Mouse (Mus musculus): ENCODE measurements around the gene Ankle1. TPM values are rescaled to one million over a fixed set of nuclear protein-coding genes. Genes with fewer than 3 reads are reported as not detected.
A peak's percentile ranks its signal among the peaks of the same experiment; 100 is the strongest.

The Ankle1 gene
- polyA plus RNA-seq, 1 experiment = 13.8 TPM

DNA sequence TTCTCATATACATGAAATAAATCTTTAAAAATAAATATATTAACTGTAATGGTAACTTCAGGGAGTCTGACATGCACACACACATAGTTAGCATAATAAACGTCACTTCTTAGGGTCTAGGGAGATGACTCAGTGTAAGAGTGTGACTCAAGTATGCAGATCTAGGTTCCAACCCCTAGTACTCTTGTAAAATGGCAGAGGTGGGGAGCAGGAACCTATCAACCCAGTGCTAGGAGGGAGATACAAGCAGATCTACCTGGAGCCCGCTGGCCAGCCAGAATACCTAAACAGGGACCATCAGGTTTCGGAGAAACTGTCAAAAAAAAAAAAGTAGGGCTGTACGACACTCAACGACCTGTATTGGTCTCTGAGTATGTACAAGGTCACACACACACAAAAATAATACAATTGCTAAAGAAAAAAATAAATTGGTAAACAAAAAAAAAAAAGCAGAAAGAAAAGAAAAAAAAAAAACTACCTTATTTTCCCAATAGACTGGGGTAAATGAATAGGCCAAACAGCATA lies 35.0 kb upstream of the Ankle1 start:
- Histone ChIP-seq H3K27ac (ENCODE audit: insufficient read depth, low read depth, low read length) (no peak overlapping the region), H3K27me3 (ENCODE audit: control insufficient read depth, insufficient read depth, low read length) (no peaks in the 10 kb centered on the region)
- WGBS = 15% methylated on average over 5 of the region's 5 CpGs

DNA sequence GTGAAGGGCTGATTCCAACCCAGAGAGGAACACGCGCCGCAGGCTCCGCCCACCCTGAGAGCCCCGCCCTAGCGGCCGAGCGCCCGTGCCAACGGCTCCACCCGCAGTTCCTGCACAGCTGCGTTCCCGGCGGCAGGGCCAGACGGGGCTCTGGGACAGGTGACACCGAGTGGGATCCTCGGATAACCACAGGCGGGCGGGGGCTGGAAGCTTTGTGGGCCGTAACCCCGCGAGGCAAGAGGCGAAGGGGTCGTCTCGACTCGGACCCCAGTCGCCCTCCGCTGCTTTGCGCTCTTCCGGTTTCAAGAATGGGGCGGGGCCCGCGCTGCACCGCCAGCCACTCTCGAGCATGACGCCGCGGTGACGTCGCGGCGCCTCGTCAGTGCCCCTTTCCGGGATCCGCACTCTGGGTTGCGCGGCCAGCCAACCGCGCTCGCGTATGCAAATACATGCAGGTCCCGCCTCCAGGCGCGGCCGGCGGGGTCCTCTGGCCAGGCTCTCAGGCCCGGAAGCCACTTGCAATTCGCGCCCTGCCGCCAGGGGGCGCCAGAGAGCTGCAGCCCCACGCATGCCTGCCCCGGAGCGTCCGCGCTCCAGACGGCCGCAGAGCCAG lies 34.5 kb upstream of the Ankle1 start, which contains the start of gene Ocel1:
Gene Ocel1, plus strand, starts transcription at position 63 of the 613 bp plus-strand sequence.
- TF ChIP-seq POLR2A (IDR thresholded peaks at IDR 0.05; ENCODE audit: low read depth, low read length) = peak; percentile 68; the same call in 1 of the 2 replicates
- peak; percentile 98 for TF ChIP-seq CTCF (IDR thresholded peaks at IDR 0.05; ENCODE audit: extremely low read depth, insufficient read length, insufficient replicate concordance, low read depth, low read length)
- peak within 1 kb of the TSS; percentile 72 for H3K4me3 ChIP-seq (ENCODE audit: low read depth, low read length)
- no peaks in the 10 kb centered on the region for H3K27me3 ChIP-seq (ENCODE audit: control insufficient read depth, insufficient read depth, low read length)
- WGBS = under 1% methylated on average over 68 of the region's 68 CpGs
- H3K36me3 ChIP-seq (ENCODE audit: control insufficient read depth, insufficient read depth, low read length) = peaks cover 28% of the 10 kb centered on the region
- peaks cover 22% of the 10 kb centered on the region for H3K4me1 ChIP-seq (ENCODE audit: control insufficient read depth, insufficient read depth, insufficient read length, low read length)
- H3K27ac ChIP-seq (ENCODE audit: insufficient read depth, low read depth, low read length) = peak within 1 kb of the TSS; percentile 81

More for the DNA sequence above, 35.0 kb upstream of the Ankle1 start:
- peaks cover 17% of the 10 kb centered on the region for H3K4me1 ChIP-seq (ENCODE audit: control insufficient read depth, insufficient read depth, insufficient read length, low read length)
- peaks cover 28% of the 10 kb centered on the region for H3K36me3 ChIP-seq (ENCODE audit: control insufficient read depth, insufficient read depth, low read length)
- H3K4me3 ChIP-seq (ENCODE audit: low read depth, low read length) = peak overlapping the region; percentile 72; the same call in 1 of the 2 replicates
- TF ChIP-seq POLR2A (IDR thresholded peaks at IDR 0.05; ENCODE audit: low read depth, low read length) (no peak), CTCF (IDR thresholded peaks at IDR 0.05; ENCODE audit: extremely low read depth, insufficient read length, insufficient replicate concordance, low read depth, low read length) (no peak)

DNA sequence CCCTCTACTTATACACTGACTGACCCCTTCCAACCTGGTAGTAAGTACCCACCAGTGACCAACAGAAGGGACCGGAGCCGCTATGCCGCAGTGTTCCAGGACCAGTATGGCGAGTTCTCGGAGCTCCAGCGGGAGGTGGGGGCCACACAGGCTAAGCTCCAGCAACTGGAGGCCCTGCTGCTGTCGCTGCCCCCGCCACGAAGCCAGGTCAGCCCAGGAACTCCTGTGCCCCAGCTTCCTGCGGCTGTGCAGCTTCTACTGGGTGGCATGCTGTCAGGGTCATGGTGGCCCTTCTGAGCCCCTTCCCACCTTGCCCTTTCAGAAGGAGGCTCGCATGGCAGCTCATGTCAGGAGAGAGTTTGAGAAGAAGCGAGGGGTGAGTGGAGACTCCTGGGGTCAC lies 33.4 kb upstream of the Ankle1 start:
- peaks cover 28% of the 10 kb centered on the region for H3K4me1 ChIP-seq (ENCODE audit: control insufficient read depth, insufficient read depth, insufficient read length, low read length)
- no peaks in the 10 kb centered on the region for H3K27me3 ChIP-seq (ENCODE audit: control insufficient read depth, insufficient read depth, low read length)
- peaks cover 28% of the 10 kb centered on the region for H3K36me3 ChIP-seq (ENCODE audit: control insufficient read depth, insufficient read depth, low read length)
- H3K4me3 ChIP-seq (ENCODE audit: low read depth, low read length) = no peak overlapping the region
- no peak overlapping the region for H3K27ac ChIP-seq (ENCODE audit: insufficient read depth, low read depth, low read length)
- TF ChIP-seq POLR2A (IDR thresholded peaks at IDR 0.05; ENCODE audit: low read depth, low read length) = no peak
- no peak for TF ChIP-seq CTCF (IDR thresholded peaks at IDR 0.05; ENCODE audit: extremely low read depth, insufficient read length, insufficient replicate concordance, low read depth, low read length)
- WGBS = 90% methylated on average over 12 of the region's 12 CpGs

DNA sequence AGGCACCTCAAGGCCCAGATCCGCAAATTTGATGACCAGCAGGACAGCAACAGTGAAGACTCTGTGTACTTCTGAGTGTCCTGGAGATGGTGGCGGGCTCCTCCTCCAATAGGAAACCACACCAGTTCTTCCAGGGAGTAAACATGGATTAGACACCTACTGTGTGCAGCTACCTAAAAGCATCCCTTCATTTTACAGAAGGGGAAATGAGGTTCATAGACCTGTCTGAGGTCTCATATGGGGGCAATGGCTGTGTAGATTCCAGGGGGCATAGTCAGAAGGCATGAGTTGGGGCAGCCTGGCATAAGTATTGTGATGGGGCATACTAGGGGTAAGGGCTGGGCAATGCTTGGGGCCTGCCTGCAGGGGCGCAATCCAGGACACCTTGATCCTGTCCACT lies 32.8 kb upstream of the Ankle1 start:
- TF ChIP-seq POLR2A (IDR thresholded peaks at IDR 0.05; ENCODE audit: low read depth, low read length) (no peak), CTCF (IDR thresholded peaks at IDR 0.05; ENCODE audit: extremely low read depth, insufficient read length, insufficient replicate concordance, low read depth, low read length) (no peak)
- WGBS = 92% methylated on average over 3 of the region's 3 CpGs
- H3K27me3 ChIP-seq (ENCODE audit: control insufficient read depth, insufficient read depth, low read length) = no peaks in the 10 kb centered on the region
- peaks cover 31% of the 10 kb centered on the region for H3K36me3 ChIP-seq (ENCODE audit: control insufficient read depth, insufficient read depth, low read length)
- H3K4me3 ChIP-seq (ENCODE audit: low read depth, low read length) = no peak overlapping the region
- H3K4me1 ChIP-seq (ENCODE audit: control insufficient read depth, insufficient read depth, insufficient read length, low read length) = peaks cover 28% of the 10 kb centered on the region
- no peak overlapping the region for H3K27ac ChIP-seq (ENCODE audit: insufficient read depth, low read depth, low read length)

DNA sequence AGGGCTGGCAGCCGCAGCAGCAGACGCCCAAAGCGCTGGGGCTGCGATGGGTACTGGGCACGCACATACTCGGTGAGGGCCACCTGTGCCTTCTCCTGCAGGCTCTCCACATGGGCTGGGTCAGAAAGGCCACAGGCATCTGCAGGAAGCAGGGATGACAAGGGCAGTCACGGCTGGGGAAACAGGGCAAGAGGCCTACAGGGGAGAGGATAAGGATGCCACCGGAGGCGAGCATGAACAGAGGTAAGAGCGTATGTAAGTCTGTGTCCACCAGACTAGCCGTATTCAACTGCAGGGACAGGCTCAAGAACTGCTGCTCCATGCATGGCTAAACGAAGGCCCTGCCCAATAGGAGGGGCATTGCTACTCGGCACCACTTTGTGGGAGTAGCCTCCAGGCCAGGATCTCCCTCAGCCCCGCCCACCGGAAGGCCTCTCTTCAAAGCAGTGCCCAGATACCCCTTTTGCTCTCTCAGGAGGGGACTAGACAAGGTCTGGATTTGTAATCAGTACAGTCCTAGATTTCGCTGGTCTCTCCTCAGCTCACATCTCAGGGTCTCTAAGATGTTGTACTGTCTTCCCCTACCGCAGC lies 31.1 kb upstream of the Ankle1 start:
- no peak overlapping the region for H3K4me3 ChIP-seq (ENCODE audit: low read depth, low read length)
- no peaks in the 10 kb centered on the region for H3K27me3 ChIP-seq (ENCODE audit: control insufficient read depth, insufficient read depth, low read length)
- WGBS = 79% methylated on average over 17 of the region's 17 CpGs
- TF ChIP-seq CTCF (IDR thresholded peaks at IDR 0.05; ENCODE audit: extremely low read depth, insufficient read length, insufficient replicate concordance, low read depth, low read length) = no peak
- TF ChIP-seq POLR2A (IDR thresholded peaks at IDR 0.05; ENCODE audit: low read depth, low read length) = no peak
- H3K4me1 ChIP-seq (ENCODE audit: control insufficient read depth, insufficient read depth, insufficient read length, low read length) = peaks cover 35% of the 10 kb centered on the region
- H3K36me3 ChIP-seq (ENCODE audit: control insufficient read depth, insufficient read depth, low read length) = peaks cover 32% of the 10 kb centered on the region
- H3K27ac ChIP-seq (ENCODE audit: insufficient read depth, low read depth, low read length) = no peak overlapping the region

DNA sequence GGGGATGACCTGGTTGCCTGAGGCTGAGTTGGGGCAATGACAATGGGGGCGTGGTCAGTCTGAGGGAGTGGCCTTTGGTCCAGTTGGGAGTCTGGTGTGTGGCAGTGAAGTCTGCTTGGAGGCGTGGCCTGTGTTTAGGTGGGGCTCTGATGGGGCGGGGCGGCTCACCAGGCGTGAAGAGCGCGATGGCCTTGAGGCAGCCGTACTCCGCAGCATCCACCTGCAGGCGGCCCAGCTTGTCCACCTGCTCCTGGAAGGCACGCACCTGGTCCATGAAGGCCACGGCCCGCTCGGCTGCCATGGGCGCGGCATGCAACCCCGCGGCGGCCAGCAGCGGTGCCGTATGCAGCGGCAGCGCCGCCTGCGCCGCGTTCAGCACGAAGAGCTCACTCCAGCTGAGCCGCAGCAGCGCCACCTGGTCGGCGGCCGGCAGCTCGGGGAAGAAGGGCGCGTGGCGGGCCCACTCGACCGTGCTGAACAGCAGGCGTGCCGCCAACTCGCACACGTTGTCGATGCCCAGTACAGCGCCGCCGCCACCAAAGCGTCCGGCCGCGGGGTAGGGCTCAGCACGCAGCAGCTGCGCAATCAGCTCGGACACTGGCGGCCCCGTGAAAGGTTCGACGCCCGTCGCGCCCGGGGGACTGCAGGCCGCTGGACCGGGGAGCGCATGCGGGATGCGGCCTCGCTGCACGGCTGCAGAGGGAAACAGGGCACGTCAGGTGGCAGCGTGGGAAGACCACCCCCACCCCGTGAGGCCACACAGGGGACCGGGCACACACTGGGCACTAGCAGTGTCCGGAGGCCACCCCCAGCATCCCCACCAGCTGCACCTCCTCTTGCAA lies 30.0 kb upstream of the Ankle1 start:
- peak overlapping the region; percentile 53 for H3K4me3 ChIP-seq (ENCODE audit: low read depth, low read length)
- H3K4me1 ChIP-seq (ENCODE audit: control insufficient read depth, insufficient read depth, insufficient read length, low read length) = peaks cover 38% of the 10 kb centered on the region
- TF ChIP-seq CTCF (IDR thresholded peaks at IDR 0.05; ENCODE audit: extremely low read depth, insufficient read length, insufficient replicate concordance, low read depth, low read length) (no peak), POLR2A (IDR thresholded peaks at IDR 0.05; ENCODE audit: low read depth, low read length) (no peak)
- H3K27me3 ChIP-seq (ENCODE audit: control insufficient read depth, insufficient read depth, low read length) = no peaks in the 10 kb centered on the region
- 15% methylated on average over 74 of the region's 74 CpGs for WGBS
- peaks cover 30% of the 10 kb centered on the region for H3K36me3 ChIP-seq (ENCODE audit: control insufficient read depth, insufficient read depth, low read length)
- H3K27ac ChIP-seq (ENCODE audit: insufficient read depth, low read depth, low read length) = peak overlapping the region; percentile 46
